Mouse (Mus musculus) megakaryocyte, embryonic 14.5 days (primary cell): Measurements from ENCODE around the gene Ugt1a1.

ENCODE experiments used
- FLI1 ChIP-seq: IDR thresholded peaks from 2 replicates; pipeline ENCODE4 v1.6.1; 2012; ENCODE audit warnings: low read length, inconsistent platforms, mixed read lengths
- GATA1 ChIP-seq: IDR thresholded peaks from 3 replicates; pipeline ENCODE4 v1.6.1; 2012; ENCODE audit warnings: mixed read lengths, low read length, inconsistent platforms, borderline replicate concordance

DNA sequence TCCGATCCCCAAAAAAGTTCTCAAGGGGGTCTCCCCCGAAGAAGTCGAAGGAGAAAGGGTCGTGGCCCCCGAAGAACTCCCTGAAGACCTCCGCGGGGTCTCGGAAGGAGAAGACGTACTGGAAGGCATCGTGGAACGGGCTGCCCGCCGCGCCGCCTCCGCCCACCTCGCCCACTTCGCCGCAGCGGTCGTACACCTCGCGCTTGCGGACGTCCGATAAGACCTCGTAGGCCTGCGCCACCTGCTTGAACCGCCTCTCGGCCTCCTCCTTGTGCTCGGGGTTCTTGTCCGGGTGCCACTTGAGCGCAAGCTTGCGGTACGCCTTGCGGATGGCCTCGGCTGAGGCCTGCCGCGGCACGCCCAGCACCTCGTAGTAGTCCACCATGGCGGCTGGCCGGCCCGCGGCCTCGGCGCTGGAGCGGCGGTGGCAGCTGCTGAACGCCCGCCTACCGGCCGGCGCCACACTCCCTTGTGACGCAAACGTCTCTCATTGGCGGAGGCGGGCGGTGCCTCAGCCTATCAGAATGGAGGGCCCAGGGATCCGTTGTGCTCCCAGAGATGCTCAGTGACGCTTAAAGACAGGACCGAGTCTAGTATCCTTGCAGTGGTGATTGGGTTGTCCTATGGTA lies 6.4 kb upstream of the Ugt1a1 start, which contains the start of gene Dnajb3:
- TF ChIP-seq FLI1 (no peak), GATA1 (no peak)
